In the genomic region with DNA sequence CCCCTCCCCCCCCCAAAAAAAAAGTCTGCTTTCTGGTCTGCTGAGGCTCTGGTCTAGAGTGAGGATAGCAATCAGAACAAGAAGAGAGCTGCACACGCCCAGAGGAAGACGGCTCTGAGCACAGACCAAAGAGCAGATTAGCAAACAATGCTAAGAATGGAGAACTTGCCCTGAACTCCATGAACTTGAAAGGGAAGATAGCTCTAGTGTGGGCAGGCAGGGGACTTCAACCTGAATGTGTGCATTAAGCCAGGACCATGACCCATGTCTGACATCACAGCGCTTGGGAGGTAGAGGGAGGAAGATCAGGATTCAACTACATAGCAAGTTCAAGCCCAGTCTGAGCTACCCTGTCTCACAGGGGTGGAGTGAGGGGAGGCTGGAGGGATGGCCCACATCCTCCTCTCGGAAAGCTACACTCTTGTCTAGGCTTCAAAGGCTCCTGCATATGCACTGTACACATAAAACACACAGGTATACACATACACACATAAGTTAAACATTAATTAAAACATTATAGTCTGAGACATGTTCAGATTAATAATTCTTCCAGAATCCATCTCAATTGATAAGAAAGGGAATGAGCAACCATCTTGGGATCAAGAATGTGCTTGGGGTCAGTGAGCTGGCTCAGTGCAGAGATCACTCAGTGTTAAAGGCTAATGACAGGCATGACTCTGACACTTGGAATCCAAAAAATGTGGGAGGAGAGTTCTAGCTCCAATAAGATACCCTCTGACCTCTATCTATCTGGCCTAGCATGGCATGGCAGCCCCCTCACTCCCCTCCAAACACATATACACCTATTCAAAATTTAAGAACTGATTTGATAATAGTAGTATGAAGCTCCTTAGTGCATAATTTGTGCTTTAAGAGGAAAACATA, we compare ENCODE assay signal across 22 mouse cellular contexts. TPM values are rescaled to one million over a fixed set of nuclear protein-coding genes. Genes with fewer than 3 reads are reported as not detected.
A peak's percentile ranks its signal among the peaks of the same experiment; 100 is the strongest.
DNase-seq lines count a peak whose midpoint lies in the region; ATAC-seq and TF ChIP-seq lines count a peak whose summit lies in the region.
"Had no signal": no experiment of that assay in that cellular context is flagged by ENCODE, and none has a peak within 500 bp of the region (broad histone marks: within the 10 kb centered on the region; RNA-seq: fewer than 3 reads in every experiment).

No protein-coding gene starts in this region.

- H3K4me2 ChIP-seq in midbrain, embryonic 11.5 days, result no peak overlapping the region
- no peak overlapping the region for H3K4me2 ChIP-seq in intestine, embryonic 15.5 days (replicated peaks)
- H3K4me2 ChIP-seq: limb, embryonic 13.5 days; stomach, embryonic 15.5 days had no signal

- H3K36me3 ChIP-seq in kidney, adult 2 months (ENCODE audit: control insufficient read depth, insufficient read depth, low read length), result no peaks in the 10 kb centered on the region
- no peaks in the 10 kb centered on the region for H3K36me3 ChIP-seq in midbrain, embryonic 11.5 days (ENCODE audit: control insufficient read depth, insufficient read depth, low read length)
- H3K36me3 ChIP-seq in midbrain, embryonic 10.5 days, result no peaks in the 10 kb centered on the region
- H3K36me3 ChIP-seq in intestine, embryonic 15.5 days, result no peaks in the 10 kb centered on the region
- H3K36me3 ChIP-seq: stomach, embryonic 15.5 days had no signal

- intact Hi-C loops in left cerebral cortex, postnatal 14 days (cut with DNase I), result loop anchor here (10.0 kb wide), 1 partner anchor 248 kb away; no protein-coding TSS in a partner anchor

- no peak overlapping the region for H3K9ac ChIP-seq in midbrain, embryonic 11.5 days (ENCODE audit: low read length)
- no peak overlapping the region for H3K9ac ChIP-seq in intestine, embryonic 15.5 days
- H3K9ac ChIP-seq: limb, embryonic 13.5 days; stomach, embryonic 15.5 days had no signal

- no peaks in the 10 kb centered on the region for H3K9me3 ChIP-seq in midbrain, embryonic 11.5 days (ENCODE audit: control insufficient read depth, low read length)
- H3K9me3 ChIP-seq in midbrain, embryonic 10.5 days (replicated peaks), result no peaks in the 10 kb centered on the region
- H3K9me3 ChIP-seq in intestine, embryonic 15.5 days, result no peaks in the 10 kb centered on the region
- H3K9me3 ChIP-seq: embryonic facial prominence, embryonic 10.5 days; limb, embryonic 13.5 days; megakaryocyte, embryonic 14.5 days; stomach, embryonic 15.5 days had no signal

- no peaks in the 10 kb centered on the region for H3K27me3 ChIP-seq in kidney, adult 2 months (replicated peaks; ENCODE audit: control insufficient read depth, insufficient read depth, low read length)
- H3K27me3 ChIP-seq in midbrain, embryonic 11.5 days (ENCODE audit: control insufficient read depth, insufficient read depth, low read length), result no peaks in the 10 kb centered on the region
- H3K27me3 ChIP-seq in midbrain, embryonic 10.5 days (ENCODE audit: low read depth, poor library complexity, severe bottlenecking), result no peaks in the 10 kb centered on the region
- H3K27me3 ChIP-seq in intestine, embryonic 15.5 days (replicated peaks), result no peaks in the 10 kb centered on the region
- H3K27me3 ChIP-seq: limb, embryonic 13.5 days; megakaryocyte, embryonic 14.5 days; Patski; stomach, embryonic 15.5 days had no signal

- ATAC-seq in midbrain, embryonic 11.5 days (ENCODE audit: low FRiP score), result no peak
- peak; percentile 54; the same call in 1 of the 2 replicates for ATAC-seq in intestine, embryonic 15.5 days
- 0 out of 2 replicates have a peak, but pooled peaks have one; percentile 9 for ATAC-seq in monocyte, adult 5-6 weeks (replicated peaks; ENCODE audit: insufficient number of reproducible peaks, low FRiP score, low TSS enrichment, poor library complexity, severe bottlenecking)
- ATAC-seq: midbrain, embryonic 16.5 days; Patski had no signal

- DNase-seq in kidney, adult 2 months, result peak; percentile 38
- no peak for DNase-seq in kidney, adult 9 months
- DNase-seq in midbrain, embryonic 11.5 days (ENCODE audit: low spot score, missing footprints), result peak; percentile 68
- DNase-seq in midbrain, embryonic 10.5 days (ENCODE audit: low spot score), result no peak
- DNase-seq in left cerebral cortex, postnatal 14 days (ENCODE audit: low spot score in 2 of 2), result no peak
- DNase-seq in thymus, postnatal 4 days, result no peak
- DNase-seq: adrenal gland, postnatal 14 days; cerebellum, postnatal 14 days; gastrocnemius, adult 2 months; kidney, postnatal 14 days; lung, adult 18-20 months; lung, postnatal 14 days; right cerebral cortex, postnatal 14 days had no signal

- no peak for TF ChIP-seq CTCF in kidney, adult 2 months (conservative IDR thresholded peaks at IDR 0.05; ENCODE audit: insufficient read depth, insufficient read length, low read depth, low read length)

- no peak for TF ChIP-seq POLR2A in kidney, adult 2 months (IDR thresholded peaks at IDR 0.05; ENCODE audit: low read depth, low read length)

- H3K4me3 ChIP-seq in kidney, adult 2 months (ENCODE audit: insufficient read depth, low read depth, low read length), result no peak overlapping the region
- H3K4me3 ChIP-seq in midbrain, embryonic 11.5 days (ENCODE audit: low read depth, low read length), result no peak overlapping the region
- no peak overlapping the region for H3K4me3 ChIP-seq in midbrain, embryonic 10.5 days
- H3K4me3 ChIP-seq in intestine, embryonic 15.5 days (replicated peaks), result no peak overlapping the region
- H3K4me3 ChIP-seq: embryonic facial prominence, embryonic 10.5 days; gastrocnemius, adult 2 months; left cerebral cortex, adult 2 months; limb, embryonic 13.5 days; megakaryocyte, embryonic 14.5 days; stomach, embryonic 15.5 days had no signal

- no peak overlapping the region for H3K27ac ChIP-seq in kidney, adult 2 months (ENCODE audit: insufficient read depth, low read depth, low read length)
- H3K27ac ChIP-seq in midbrain, embryonic 11.5 days (ENCODE audit: low read depth, low read length), result no peak overlapping the region
- no peak overlapping the region for H3K27ac ChIP-seq in midbrain, embryonic 10.5 days (replicated peaks)
- H3K27ac ChIP-seq in intestine, embryonic 15.5 days, result no peak overlapping the region
- H3K27ac ChIP-seq: embryonic facial prominence, embryonic 10.5 days; gastrocnemius, adult 2 months; left cerebral cortex, adult 2 months; limb, embryonic 13.5 days; stomach, embryonic 15.5 days had no signal

- WGBS in kidney, adult 2 months, result 73% methylated on average over 4 of the region's 4 CpGs
- 75% methylated on average over 4 of the region's 4 CpGs for WGBS in midbrain, embryonic 11.5 days
- WGBS in midbrain, embryonic 10.5 days, result 87% methylated on average over 4 of the region's 4 CpGs
- WGBS in intestine, embryonic 15.5 days, result 70% methylated on average over 4 of the region's 4 CpGs

- H3K4me1 ChIP-seq in kidney, adult 2 months (ENCODE audit: control insufficient read depth, insufficient read depth, low read length), result no peaks in the 10 kb centered on the region
- H3K4me1 ChIP-seq in midbrain, embryonic 11.5 days (ENCODE audit: control insufficient read depth, insufficient read depth, low read length), result no peaks in the 10 kb centered on the region
- H3K4me1 ChIP-seq in midbrain, embryonic 10.5 days, result no peaks in the 10 kb centered on the region
- 0 out of 2 replicates have a peak, but pooled peaks cover 2% of the 10 kb centered on the region for H3K4me1 ChIP-seq in intestine, embryonic 15.5 days (replicated peaks)
- H3K4me1 ChIP-seq: limb, embryonic 13.5 days; stomach, embryonic 15.5 days had no signal

RNA-seq across cellular contexts. Expression of a gene that starts 15.7 kb away (rescaled TPM):
- polyA plus RNA-seq in kidney, adult 2 months (2012; rRNA removed), result 12.2 and 12.7 TPM in 2 replicates
- 42.4 and 47.0 TPM in 2 replicates for polyA plus RNA-seq in midbrain, embryonic 11.5 days (2014; fragmentation: Nextera tagmentation; extraction: Ambion mirVana)
- polyA plus RNA-seq in midbrain, embryonic 10.5 days (2016; fragmentation: Nextera tagmentation; extraction: Ambion mirVana), result 30.7 and 35.8 TPM in 2 replicates
- 28.9 and 32.1 TPM in 2 replicates for polyA plus RNA-seq in intestine, embryonic 15.5 days (2015; fragmentation: Nextera tagmentation; extraction: Ambion mirVana)
- total RNA-seq in monocyte, adult 5-6 weeks (2017), result 79.5 to 117 TPM (median 103 TPM) in 3 replicates
- total RNA-seq in left cerebral cortex, postnatal 14 days (2021), result 10 to 100 TPM; 31.1 to 34.3 TPM

RNA-seq across cellular contexts. Expression of a gene that starts 20.4 kb away (rescaled TPM):
- polyA plus RNA-seq in kidney, adult 2 months (2012; rRNA removed), result 6.5 and 9.2 TPM in 2 replicates
- 3.9 and 4.2 TPM in 2 replicates for polyA plus RNA-seq in midbrain, embryonic 11.5 days (2014; fragmentation: Nextera tagmentation; extraction: Ambion mirVana)
- 2.7 and 3.4 TPM in 2 replicates for polyA plus RNA-seq in midbrain, embryonic 10.5 days (2016; fragmentation: Nextera tagmentation; extraction: Ambion mirVana)
- 11.7 and 11.9 TPM in 2 replicates for polyA plus RNA-seq in intestine, embryonic 15.5 days (2015; fragmentation: Nextera tagmentation; extraction: Ambion mirVana)
- 352 to 549 TPM (median 444 TPM) in 3 replicates for total RNA-seq in monocyte, adult 5-6 weeks (2017)
- total RNA-seq in left cerebral cortex, postnatal 14 days (2021), result 1 to 10 TPM in 1 of 2 experiments, under 1 TPM in 1; 0.93 to 5.5 TPM

Comparison
In these comparisons a context has a peak if more than half of its experiments do, and no peak if none do; other contexts are left out.
1. DNase-seq: peak in kidney, adult 2 months (single experiment) and midbrain, embryonic 11.5 days (single experiment); none in kidney, adult 9 months (single experiment), midbrain, embryonic 10.5 days (single experiment), left cerebral cortex, postnatal 14 days (0 of 2) and thymus, postnatal 4 days (single experiment).